Mouse (Mus musculus): Measurements from ENCODE around the gene Rad54l. TPM values are rescaled to one million over a fixed set of nuclear protein-coding genes. Genes with fewer than 3 reads are reported as not detected.

The Rad54l gene
- polyA plus RNA-seq, 1 experiment from 2014 or later, result 10.4 TPM

DNA sequence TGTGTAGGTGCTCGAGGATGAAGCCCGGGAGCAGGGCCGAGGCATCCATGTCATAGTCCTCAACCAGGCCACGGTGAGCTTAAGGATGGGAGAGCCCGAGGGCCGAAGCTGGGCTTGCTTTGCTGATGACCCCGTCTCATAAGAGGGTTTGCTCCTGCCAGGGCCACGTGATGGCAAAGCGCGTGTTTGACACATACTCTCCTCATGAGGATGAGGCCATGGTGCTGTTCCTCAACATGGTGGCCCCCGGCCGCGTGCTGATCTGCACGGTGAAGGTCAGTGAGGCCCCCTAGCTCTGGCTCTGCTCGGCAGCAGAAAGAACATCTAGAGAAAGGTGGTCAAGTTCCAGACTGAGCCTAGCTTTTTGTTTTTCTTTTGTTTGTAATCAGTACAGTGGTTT, 29.2 kb upstream of the Rad54l start:
- no peak overlapping the region for H3K9ac ChIP-seq (ENCODE audit: low read depth, low read length)
- peaks cover 11% of the 10 kb centered on the region for H3K4me1 ChIP-seq (replicated peaks; ENCODE audit: insufficient read depth, low read length)
- no peak overlapping the region for H3K4me2 ChIP-seq (ENCODE audit: low read length)
- TF ChIP-seq CTCF (IDR thresholded peaks at IDR 0.05; ENCODE audit: low read depth), result no peak
- ATAC-seq (replicated peaks; ENCODE audit: low FRiP score, low read depth), result no peak
- no peaks in the 10 kb centered on the region for H3K9me3 ChIP-seq (replicated peaks; ENCODE audit: low read length)
- no peak overlapping the region for H3K27ac ChIP-seq
- peaks cover 47% of the 10 kb centered on the region for H3K36me3 ChIP-seq (ENCODE audit: insufficient read depth, low read length)
- H3K4me3 ChIP-seq (replicated peaks; ENCODE audit: low read depth, low read length), result no peak overlapping the region
- no peaks in the 10 kb centered on the region for H3K27me3 ChIP-seq (ENCODE audit: insufficient read depth, low read length)
- WGBS, result 95% methylated on average over 15 of the region's 15 CpGs
- DNase-seq (ENCODE audit: low spot score), result no peak

DNA sequence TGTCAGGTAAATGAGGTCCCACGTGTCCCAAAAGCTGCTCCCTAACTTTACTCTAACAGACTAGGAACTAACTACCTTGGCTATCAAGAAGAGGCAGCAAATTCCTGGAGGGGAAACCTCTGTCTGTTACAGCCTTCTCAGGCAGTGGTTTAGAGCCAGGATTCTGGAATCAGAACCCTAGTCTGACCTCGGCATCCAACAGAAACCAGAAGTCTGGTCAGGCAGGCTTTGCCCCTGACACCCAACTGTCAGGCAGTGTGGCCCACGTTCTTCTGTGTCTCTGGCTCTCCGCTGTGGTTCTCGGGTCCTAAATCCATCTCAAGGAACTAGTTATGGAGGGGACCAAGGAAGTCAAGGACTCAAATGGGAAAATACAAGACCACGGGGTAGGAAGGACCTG, 27.7 kb upstream of the Rad54l start, which contains the start of gene Lurap1:
Gene Lurap1 (minus strand): TSS at position 101 of the 400 bp plus-strand sequence.
- H3K4me3 ChIP-seq (replicated peaks; ENCODE audit: low read depth, low read length), result peak within 1 kb of the TSS; percentile 79
- peak within 1 kb of the TSS; percentile 79 for H3K4me2 ChIP-seq (ENCODE audit: low read length)
- peak within 1 kb of the TSS; percentile 91 for H3K27ac ChIP-seq
- H3K9me3 ChIP-seq (replicated peaks; ENCODE audit: low read length), result no peaks in the 10 kb centered on the region
- peak within 1 kb of the TSS; percentile 95 for H3K9ac ChIP-seq (ENCODE audit: low read depth, low read length)
- H3K36me3 ChIP-seq (ENCODE audit: insufficient read depth, low read length), result peaks cover 35% of the 10 kb centered on the region
- no peaks in the 10 kb centered on the region for H3K27me3 ChIP-seq (ENCODE audit: insufficient read depth, low read length)
- peaks cover 11% of the 10 kb centered on the region for H3K4me1 ChIP-seq (replicated peaks; ENCODE audit: insufficient read depth, low read length)
- DNase-seq (ENCODE audit: low spot score), result no peak
- 68% methylated on average over 6 of the region's 6 CpGs for WGBS
- no peak for ATAC-seq (replicated peaks; ENCODE audit: low FRiP score, low read depth)
- TF ChIP-seq CTCF (IDR thresholded peaks at IDR 0.05; ENCODE audit: low read depth), result no peak

DNA sequence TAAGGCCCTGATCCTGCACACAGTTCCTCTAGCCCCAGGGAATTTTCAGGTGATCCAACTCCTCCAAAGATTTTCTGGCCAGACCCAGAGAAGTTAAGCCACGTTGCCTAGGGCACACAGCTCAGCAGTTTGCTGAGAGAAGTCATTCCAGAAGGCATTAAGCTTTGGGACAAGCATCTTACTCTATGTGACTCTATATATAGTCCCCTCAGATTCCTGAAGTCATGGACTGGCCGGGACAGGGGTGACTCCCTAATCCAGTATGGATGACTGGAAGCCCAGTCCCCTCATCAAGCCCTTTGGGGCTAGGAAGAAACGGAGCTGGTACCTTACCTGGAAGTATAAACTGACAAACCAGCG, 27.4 kb upstream of the Rad54l start:
- ATAC-seq (replicated peaks; ENCODE audit: low FRiP score, low read depth) (no peak; the same call in 1 of the 2 replicates), DNase-seq (ENCODE audit: low spot score) (peak; percentile 36)
- peaks cover 31% of the 10 kb centered on the region for H3K36me3 ChIP-seq (ENCODE audit: insufficient read depth, low read length)
- peak overlapping the region; percentile 79 for H3K4me3 ChIP-seq (replicated peaks; ENCODE audit: low read depth, low read length)
- H3K9me3 ChIP-seq (replicated peaks; ENCODE audit: low read length), result no peaks in the 10 kb centered on the region
- H3K4me2 ChIP-seq (ENCODE audit: low read length), result peak overlapping the region; percentile 79
- H3K27me3 ChIP-seq (ENCODE audit: insufficient read depth, low read length), result no peaks in the 10 kb centered on the region
- peak overlapping the region; percentile 91 for H3K27ac ChIP-seq
- 15% methylated on average over 4 of the region's 4 CpGs for WGBS
- peaks cover 11% of the 10 kb centered on the region for H3K4me1 ChIP-seq (replicated peaks; ENCODE audit: insufficient read depth, low read length)
- peak overlapping the region; percentile 95 for H3K9ac ChIP-seq (ENCODE audit: low read depth, low read length)
- no peak for TF ChIP-seq CTCF (IDR thresholded peaks at IDR 0.05; ENCODE audit: low read depth)

DNA sequence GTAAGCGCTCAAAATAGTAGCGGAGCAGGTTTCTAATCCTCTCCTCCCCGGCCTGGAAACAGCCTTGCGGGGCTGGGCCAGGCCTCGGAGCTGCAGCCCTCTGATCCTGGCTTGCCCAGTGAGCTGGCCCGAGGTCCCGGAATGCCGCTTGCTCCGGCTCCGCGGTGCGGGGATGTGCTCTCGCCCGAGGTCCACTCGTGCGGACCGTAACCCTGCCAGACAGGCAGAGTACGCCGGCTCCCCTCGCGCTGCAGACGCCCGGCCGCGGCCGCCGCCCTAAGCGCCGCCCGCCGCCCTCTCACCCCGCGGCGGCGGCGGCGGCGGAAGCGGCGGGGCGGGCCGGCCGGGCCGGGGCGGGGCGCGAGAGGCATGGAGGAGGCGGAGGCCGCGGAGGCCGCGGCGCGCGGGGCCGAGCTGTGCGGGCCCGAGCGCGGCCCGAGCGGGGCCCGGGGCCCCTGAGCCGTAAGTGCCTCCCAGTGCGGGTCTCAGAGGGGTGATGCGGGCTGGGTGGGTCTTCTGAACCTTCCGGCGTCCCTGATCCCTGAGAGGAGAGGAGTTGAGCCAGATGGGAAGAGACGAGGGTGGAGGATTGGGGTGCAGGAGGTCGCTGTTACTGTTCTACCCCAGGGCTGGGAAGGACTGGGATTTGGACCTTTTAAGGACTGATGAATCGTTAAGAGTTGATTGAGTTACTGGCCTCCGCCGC, 26.8 kb upstream of the Rad54l start:
- peak; percentile 95 for ATAC-seq (replicated peaks; ENCODE audit: low FRiP score, low read depth)
- H3K9me3 ChIP-seq (replicated peaks; ENCODE audit: low read length), result no peaks in the 10 kb centered on the region
- peak overlapping the region; percentile 91 for H3K27ac ChIP-seq
- H3K4me2 ChIP-seq (ENCODE audit: low read length), result peak overlapping the region; percentile 79
- TF ChIP-seq CTCF (IDR thresholded peaks at IDR 0.05; ENCODE audit: low read depth), result no peak
- peaks cover 26% of the 10 kb centered on the region for H3K36me3 ChIP-seq (ENCODE audit: insufficient read depth, low read length)
- H3K27me3 ChIP-seq (ENCODE audit: insufficient read depth, low read length), result no peaks in the 10 kb centered on the region
- peaks cover 11% of the 10 kb centered on the region for H3K4me1 ChIP-seq (replicated peaks; ENCODE audit: insufficient read depth, low read length)
- under 1% methylated on average over 51 of the region's 73 CpGs for WGBS
- peak overlapping the region; percentile 79 for H3K4me3 ChIP-seq (replicated peaks; ENCODE audit: low read depth, low read length)
- H3K9ac ChIP-seq (ENCODE audit: low read depth, low read length), result peak overlapping the region; percentile 95
- DNase-seq (ENCODE audit: low spot score), result peak; percentile 82

DNA sequence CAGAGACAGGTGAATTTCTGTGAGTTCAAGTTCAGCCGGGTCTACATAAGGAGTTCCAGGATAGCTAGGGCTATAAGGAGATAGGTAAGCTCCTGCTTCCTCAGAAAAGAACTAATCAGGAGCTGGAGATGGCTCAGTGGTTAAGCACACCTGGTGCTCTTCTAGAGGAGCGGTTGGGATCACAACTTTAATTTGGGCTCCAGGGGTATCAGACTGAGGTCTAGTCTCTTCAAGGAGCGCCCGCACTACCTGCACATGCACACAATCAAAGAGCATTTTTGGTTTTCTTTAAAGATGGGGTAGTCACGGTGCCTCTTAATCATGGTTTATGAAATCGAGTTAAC, 26.3 kb upstream of the Rad54l start:
- peak overlapping the region; percentile 79 for H3K4me2 ChIP-seq (ENCODE audit: low read length)
- peak overlapping the region; percentile 95 for H3K9ac ChIP-seq (ENCODE audit: low read depth, low read length)
- ATAC-seq (replicated peaks; ENCODE audit: low FRiP score, low read depth) (no peak), DNase-seq (ENCODE audit: low spot score) (no peak)
- H3K4me1 ChIP-seq (replicated peaks; ENCODE audit: insufficient read depth, low read length), result peaks cover 11% of the 10 kb centered on the region
- no peaks in the 10 kb centered on the region for H3K9me3 ChIP-seq (replicated peaks; ENCODE audit: low read length)
- WGBS, result 25% methylated on average over 6 of the region's 6 CpGs
- no peak for TF ChIP-seq CTCF (IDR thresholded peaks at IDR 0.05; ENCODE audit: low read depth)
- H3K27me3 ChIP-seq (ENCODE audit: insufficient read depth, low read length), result no peaks in the 10 kb centered on the region
- H3K27ac ChIP-seq, result peak overlapping the region; percentile 91
- peak overlapping the region; percentile 79 for H3K4me3 ChIP-seq (replicated peaks; ENCODE audit: low read depth, low read length)
- H3K36me3 ChIP-seq (ENCODE audit: insufficient read depth, low read length), result peaks cover 21% of the 10 kb centered on the region

DNA sequence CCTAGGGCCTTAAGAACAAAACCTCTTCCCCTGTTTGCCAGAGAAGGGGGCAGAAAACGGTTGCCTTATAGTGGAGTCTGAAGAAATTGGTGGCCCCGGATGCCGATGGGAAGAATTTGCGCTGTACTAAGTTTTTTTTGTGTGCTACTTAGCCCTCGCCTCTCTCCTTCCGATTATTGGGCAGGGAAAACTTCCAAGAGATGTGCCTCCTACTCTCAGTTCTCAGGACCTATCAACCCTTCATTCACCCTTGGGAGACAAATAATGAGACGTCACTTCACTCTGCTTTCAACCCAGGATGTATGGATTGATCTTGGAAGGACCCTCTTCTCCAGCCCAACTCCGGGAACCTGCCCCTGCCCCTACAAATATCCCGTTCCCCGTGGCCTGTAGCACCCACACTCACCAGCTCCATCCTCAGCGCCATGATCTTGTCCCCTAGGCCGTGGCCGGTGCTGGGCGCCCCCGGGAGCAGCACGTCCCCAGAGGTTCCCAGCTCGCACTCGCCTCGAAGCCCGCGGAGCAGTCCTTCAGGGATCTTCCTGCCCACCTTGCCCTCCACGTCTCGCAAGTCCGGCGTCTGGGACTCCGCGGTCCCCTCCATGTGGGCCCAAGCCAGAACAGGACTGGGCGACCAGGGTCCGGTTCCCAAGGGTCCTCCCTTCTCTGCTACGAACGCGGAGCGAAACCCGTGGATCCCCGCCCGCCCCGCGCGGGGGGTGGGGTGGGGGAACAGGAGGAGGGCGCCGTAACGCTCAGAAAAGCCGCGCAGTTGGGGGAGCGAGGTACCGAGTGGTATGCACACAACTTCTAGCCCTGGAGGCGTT, 20.6 kb upstream of the Rad54l start:
- TF ChIP-seq CTCF (IDR thresholded peaks at IDR 0.05; ENCODE audit: low read depth), result no peak
- peak; percentile 54 for DNase-seq (ENCODE audit: low spot score)
- peak overlapping the region; percentile 71 for H3K9ac ChIP-seq (ENCODE audit: low read depth, low read length)
- H3K27ac ChIP-seq, result peak overlapping the region; percentile 64; the same call in 1 of the 2 replicates
- peak overlapping the region; percentile 76 for H3K4me3 ChIP-seq (replicated peaks; ENCODE audit: low read depth, low read length)
- no peaks in the 10 kb centered on the region for H3K27me3 ChIP-seq (ENCODE audit: insufficient read depth, low read length)
- peak; percentile 66; the same call in 1 of the 2 replicates for ATAC-seq (replicated peaks; ENCODE audit: low FRiP score, low read depth)
- H3K4me1 ChIP-seq (replicated peaks; ENCODE audit: insufficient read depth, low read length), result no peaks in the 10 kb centered on the region
- no peaks in the 10 kb centered on the region for H3K36me3 ChIP-seq (ENCODE audit: insufficient read depth, low read length)
- WGBS, result under 1% methylated on average over 47 of the region's 47 CpGs
- H3K4me2 ChIP-seq (ENCODE audit: low read length), result peak overlapping the region; percentile 89
- no peaks in the 10 kb centered on the region for H3K9me3 ChIP-seq (replicated peaks; ENCODE audit: low read length)
